Mouse (Mus musculus) heart, embryonic 14.5 days (tissue): ENCODE measurements around the gene Ptcd2. TPM values are rescaled to one million over a fixed set of nuclear protein-coding genes. Genes with fewer than 3 reads are reported as not detected.

ENCODE experiments used
- ATAC-seq: fragments of 200-750 bp; cut with Nextera tagmentation; 2 replicates; pipeline ENCODE4 v1.8.0; 2017; ENCODE audit warnings: low read depth, moderate TSS enrichment; ENCODE audit not compliant: insufficient number of reproducible peaks, insufficient read depth, low FRiP score
- H3K27ac ChIP-seq, 2 experiments: fragments of 200-500 bp in 1 of 2; fragments of 300-500 bp in 1 of 2; sonication (generic) in 1 of 2; replicated peaks in 1 of 2; 2 replicates each; pipeline ENCODE4 v1.5.1; 2012 to 2014; ENCODE audit warnings: low read depth in 2 of 2, low read length in 2 of 2, control low read depth in 1 of 2, mild to moderate bottlenecking in 1 of 2, mixed read lengths in 1 of 2; ENCODE audit not compliant: control insufficient read depth in 1 of 2, insufficient read depth in 1 of 2
- H3K27me3 ChIP-seq: fragments of 300-500 bp; sonication (generic); 2 replicates; pipeline ENCODE4 v1.6.1; 2014; ENCODE audit warnings: mild to moderate bottlenecking, low read length, control low read depth; ENCODE audit not compliant: control insufficient read depth, insufficient read depth
- H3K36me3 ChIP-seq: fragments of 300-500 bp; sonication (generic); 2 replicates; pipeline ENCODE4 v1.6.1; 2014; ENCODE audit warnings: mild to moderate bottlenecking, control low read depth, low read length, mixed read lengths; ENCODE audit not compliant: control insufficient read depth, insufficient read depth
- H3K4me1 ChIP-seq, 2 experiments: fragments of 200-500 bp in 1 of 2; fragments of 300-500 bp in 1 of 2; sonication (generic) in 1 of 2; 2 replicates each; pipeline ENCODE4 v1.6.1; 2012 to 2014; ENCODE audit warnings: low read length in 2 of 2, control low read depth in 1 of 2, mixed read lengths in 1 of 2; ENCODE audit not compliant: control insufficient read depth in 2 of 2, insufficient read depth in 2 of 2
- H3K4me2 ChIP-seq: fragments of 300-500 bp; sonication (generic); 2 replicates; pipeline ENCODE4 v1.6.1; 2014; ENCODE audit warnings: mild to moderate bottlenecking, low read length
- H3K4me3 ChIP-seq, 2 experiments: fragments of 200-500 bp in 1 of 2; fragments of 300-500 bp in 1 of 2; sonication (generic) in 1 of 2; 2 replicates each; pipeline ENCODE4 v1.5.1; 2012 to 2014; ENCODE audit warnings: low read length in 2 of 2, mild to moderate bottlenecking in 2 of 2, control low read depth in 1 of 2, low read depth in 1 of 2, moderate library complexity in 1 of 2; ENCODE audit not compliant: control insufficient read depth in 1 of 2, insufficient read depth in 1 of 2
- H3K9ac ChIP-seq: fragments of 300-500 bp; sonication (generic); 2 replicates; pipeline ENCODE4 v1.6.1; 2014; ENCODE audit warnings: mild to moderate bottlenecking, low read length
- H3K9me3 ChIP-seq: fragments of 300-500 bp; sonication (generic); 2 replicates; pipeline ENCODE4 v1.6.1; 2016; ENCODE audit warnings: low read length, control low read depth; ENCODE audit not compliant: control insufficient read depth
- WGBS: fragments of 180-500 bp; shearing (Covaris S2); extraction: QIAGEN DNeasy Blood & Tissue Kit; methylation state at CpG from one replicate; pipeline ENCODE4 v1.1.7; 2014; 5-methylcytosine and 5-hydroxymethylcytosine counted together
- polyA plus RNA-seq: library from polyadenylated mRNA; unstranded; fragments of >200 nt; fragmentation: Nextera tagmentation; extraction: Ambion mirVana; gene quantifications from 2 replicates; pipeline ENCODE4 v1.2.1, GENCODE M21; 2014

The Ptcd2 gene
- polyA plus RNA-seq, 1 experiment from 2014 or later: 73.0 TPM

- Histone ChIP-seq H3K4me2 (no peak overlapping the region), H3K27ac (no peak overlapping the region), H3K9me3 (no peaks in the 10 kb centered on the region), H3K4me3 (no peak overlapping the region), H3K27me3 (no peaks in the 10 kb centered on the region), H3K4me1 (no peaks in the 10 kb centered on the region), H3K36me3 (peaks cover 8% of the 10 kb centered on the region), H3K9ac (no peak overlapping the region)
- no peak for ATAC-seq
- WGBS: 76% methylated on average over 15 of the region's 15 CpGs
Measured at GRCm38 (mm10) chr13:99314657-99315181, 29.8 kb downstream of the Ptcd2 start.

GRCm38 (mm10) chr13:99314098-99314497, 30.4 kb downstream of the Ptcd2 start:
- no peaks in the 10 kb centered on the region for H3K4me1 ChIP-seq
- no peaks in the 10 kb centered on the region for H3K9me3 ChIP-seq
- H3K9ac ChIP-seq: no peak overlapping the region
- peaks cover 2% of the 10 kb centered on the region for H3K36me3 ChIP-seq
- H3K4me3 ChIP-seq: no peak overlapping the region
- no peaks in the 10 kb centered on the region for H3K27me3 ChIP-seq
- ATAC-seq: no peak
- no peak overlapping the region for H3K27ac ChIP-seq
- 88% methylated on average over 5 of the region's 5 CpGs for WGBS
- H3K4me2 ChIP-seq: no peak overlapping the region

GRCm38 (mm10) chr13:99308393-99308792, 36.1 kb downstream of the Ptcd2 start:
- no peak overlapping the region for H3K4me3 ChIP-seq
- ATAC-seq: peak; percentile 9; the same call in 1 of the 2 replicates
- H3K27me3 ChIP-seq: no peaks in the 10 kb centered on the region
- H3K27ac ChIP-seq: peak overlapping the region; percentile 94 to 97
- WGBS: 63% methylated on average over 8 of the region's 8 CpGs
- H3K4me2 ChIP-seq: no peak overlapping the region
- H3K9ac ChIP-seq: no peak overlapping the region
- no peaks in the 10 kb centered on the region for H3K9me3 ChIP-seq
- no peaks in the 10 kb centered on the region for H3K36me3 ChIP-seq
- peaks cover 23 to 26% of the 10 kb centered on the region in 2 experiments for H3K4me1 ChIP-seq

DNA sequence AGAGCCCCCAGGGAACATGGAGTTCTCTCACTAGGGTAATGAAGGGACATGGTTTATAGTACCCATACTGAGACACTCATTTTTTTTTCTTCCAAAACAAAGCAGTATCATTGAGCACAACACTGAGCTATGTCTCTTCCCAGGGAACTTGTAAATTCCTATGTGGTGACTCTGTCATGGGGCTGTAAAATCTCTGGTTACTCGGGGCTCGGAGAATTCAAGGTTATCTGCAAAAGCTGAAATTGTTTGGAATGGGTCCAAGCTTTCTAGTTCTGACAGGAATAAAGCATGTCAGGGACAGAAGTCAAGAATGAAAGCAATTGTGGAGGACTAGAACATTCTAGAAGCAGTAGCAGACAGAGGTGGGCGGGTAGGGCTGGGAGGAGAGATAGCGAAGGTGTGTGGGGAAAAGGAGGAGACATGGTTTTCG, 36.6 kb downstream of the Ptcd2 start:
- Histone ChIP-seq H3K4me1 (peaks cover 23 to 26% of the 10 kb centered on the region in 2 experiments), H3K4me2 (no peak overlapping the region), H3K4me3 (no peak overlapping the region), H3K27ac (peak overlapping the region; percentile 94 to 97), H3K36me3 (no peaks in the 10 kb centered on the region), H3K9ac (no peak overlapping the region), H3K9me3 (no peaks in the 10 kb centered on the region), H3K27me3 (no peaks in the 10 kb centered on the region)
- peak; percentile 81 for ATAC-seq
- 9% methylated on average over 5 of the region's 5 CpGs for WGBS

DNA sequence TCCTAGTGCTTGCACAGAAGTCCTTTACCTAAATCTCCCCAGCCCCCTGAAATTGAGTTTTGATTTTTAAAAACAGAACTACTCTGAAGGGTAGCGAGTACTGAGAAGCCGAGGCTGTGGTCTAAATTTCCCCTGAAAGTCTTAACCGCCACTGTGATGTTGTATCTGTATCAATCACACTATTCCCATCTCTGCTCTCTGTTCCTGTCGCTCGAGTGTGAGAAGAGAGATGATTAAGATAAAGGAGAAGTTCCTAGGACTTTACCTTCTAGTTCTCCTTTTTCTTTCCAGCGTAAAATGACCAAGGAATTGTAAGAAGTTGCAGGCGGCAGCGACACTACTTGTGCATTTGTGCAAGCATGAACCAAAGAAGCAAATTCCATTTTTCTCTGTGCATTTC, 38.3 kb downstream of the Ptcd2 start:
- WGBS: 91% methylated on average over 8 of the region's 8 CpGs
- no peak overlapping the region for H3K4me2 ChIP-seq
- H3K36me3 ChIP-seq: no peaks in the 10 kb centered on the region
- peaks cover 23 to 26% of the 10 kb centered on the region in 2 experiments for H3K4me1 ChIP-seq
- H3K27ac ChIP-seq: no peak overlapping the region
- no peaks in the 10 kb centered on the region for H3K27me3 ChIP-seq
- H3K4me3 ChIP-seq: no peak overlapping the region
- no peak for ATAC-seq
- H3K9ac ChIP-seq: no peak overlapping the region
- H3K9me3 ChIP-seq: no peaks in the 10 kb centered on the region

- H3K4me1 ChIP-seq: peaks cover 23 to 26% of the 10 kb centered on the region in 2 experiments
- no peak overlapping the region for H3K4me3 ChIP-seq
- no peak overlapping the region for H3K27ac ChIP-seq
- H3K27me3 ChIP-seq: no peaks in the 10 kb centered on the region
- no peak overlapping the region for H3K9ac ChIP-seq
- H3K9me3 ChIP-seq: no peaks in the 10 kb centered on the region
- ATAC-seq: no peak
- H3K4me2 ChIP-seq: no peak overlapping the region
- 92% methylated on average over 1 of the region's 1 CpGs for WGBS
- no peaks in the 10 kb centered on the region for H3K36me3 ChIP-seq
Measured at GRCm38 (mm10) chr13:99305186-99305585, 39.3 kb downstream of the Ptcd2 start.

DNA sequence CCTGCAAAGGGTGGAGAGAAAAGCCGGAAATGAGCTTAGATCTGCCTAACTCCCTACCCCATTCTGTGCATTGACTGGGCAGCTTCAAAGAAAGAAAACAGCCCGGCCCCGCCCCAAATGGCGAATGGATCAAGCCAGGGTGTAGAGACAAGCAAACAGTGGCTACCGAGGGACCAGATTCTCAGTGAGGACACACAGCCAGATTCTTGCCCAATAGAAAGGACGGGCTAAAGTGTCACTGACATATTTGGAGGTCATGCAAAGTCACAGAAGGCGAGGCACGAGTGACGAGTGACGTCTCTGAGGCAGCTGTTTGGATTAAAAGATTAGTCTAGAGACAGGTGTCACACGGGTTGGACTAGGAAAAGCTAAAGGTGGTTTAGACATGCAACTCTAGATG, 40.1 kb downstream of the Ptcd2 start:
- Histone ChIP-seq H3K4me1 (peaks cover 26 to 32% of the 10 kb centered on the region in 2 experiments), H3K27ac (peak overlapping the region; percentile 12 to 16; a peak in 1 of 4 replicates), H3K27me3 (no peaks in the 10 kb centered on the region), H3K4me3 (no peak overlapping the region), H3K4me2 (no peak overlapping the region), H3K9ac (no peak overlapping the region), H3K36me3 (no peaks in the 10 kb centered on the region), H3K9me3 (no peaks in the 10 kb centered on the region)
- ATAC-seq: no peak
- 46% methylated on average over 11 of the region's 11 CpGs for WGBS

DNA sequence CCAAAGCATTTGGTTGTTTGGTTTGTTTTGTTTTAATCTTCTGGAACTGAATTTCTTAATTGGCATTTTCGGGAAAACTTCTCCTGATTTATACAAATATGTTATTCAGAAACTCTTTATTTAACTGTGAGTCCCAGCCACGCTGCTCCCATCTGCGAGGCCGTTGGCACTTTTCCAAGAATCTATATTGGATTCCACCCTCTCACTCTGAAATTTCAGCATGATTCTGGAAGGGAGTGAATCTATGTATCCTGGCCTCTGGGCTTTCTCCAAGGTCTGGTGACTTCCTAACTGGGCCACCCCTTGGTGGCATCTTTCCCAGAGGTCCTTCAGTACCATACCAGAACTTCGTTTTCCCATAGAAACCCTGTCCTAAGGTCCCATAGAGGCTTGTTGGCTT, 40.7 kb downstream of the Ptcd2 start:
- H3K27me3 ChIP-seq: no peaks in the 10 kb centered on the region
- 41% methylated on average over 5 of the region's 5 CpGs for WGBS
- H3K4me3 ChIP-seq: no peak overlapping the region
- H3K4me1 ChIP-seq: peaks cover 25 to 32% of the 10 kb centered on the region in 2 experiments
- no peaks in the 10 kb centered on the region for H3K36me3 ChIP-seq
- 0 out of 4 replicates have a peak overlapping the region, but pooled peaks of 1 of the 2 experiments have one; percentile 12 for H3K27ac ChIP-seq
- H3K9me3 ChIP-seq: no peaks in the 10 kb centered on the region
- no peak overlapping the region for H3K9ac ChIP-seq
- H3K4me2 ChIP-seq: no peak overlapping the region
- no peak for ATAC-seq
